Mouse (Mus musculus) NIH3T3 (cell line): ENCODE measurements at regions not wholly inside any gene's neighbourhood (a gene's known extent, or its start where the extent isn't known, plus 50 kb on each side); places are given as distances from the start of the nearest gene placed in this dataset.

Experiments used
- DNase-seq: peaks from one replicate; pipeline ENCODE4 v3.0.0-alpha.2; 2012; ENCODE audit warnings: low read depth

DNA sequence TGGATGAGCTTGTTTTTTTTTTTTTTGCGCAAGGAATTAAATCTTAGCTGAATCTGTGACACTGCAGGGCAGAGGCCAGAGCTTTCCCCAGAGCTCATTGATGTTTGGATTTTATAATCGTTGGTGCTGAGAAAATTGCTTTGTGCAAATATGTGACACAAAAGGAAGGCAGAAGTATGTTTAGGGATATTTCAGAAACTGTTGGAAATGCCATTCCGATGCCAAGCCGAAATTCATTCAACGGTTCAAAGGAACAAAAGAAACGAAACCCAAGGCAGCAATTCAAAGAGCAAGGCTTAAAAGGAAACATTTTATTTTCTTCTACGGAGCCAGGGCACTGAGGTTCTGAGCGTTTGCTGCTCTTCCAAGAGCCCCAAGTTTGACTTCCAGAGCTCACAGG is 302.2 kb downstream of the 1500009L16Rik start:
- DNase-seq = no peak

DNA sequence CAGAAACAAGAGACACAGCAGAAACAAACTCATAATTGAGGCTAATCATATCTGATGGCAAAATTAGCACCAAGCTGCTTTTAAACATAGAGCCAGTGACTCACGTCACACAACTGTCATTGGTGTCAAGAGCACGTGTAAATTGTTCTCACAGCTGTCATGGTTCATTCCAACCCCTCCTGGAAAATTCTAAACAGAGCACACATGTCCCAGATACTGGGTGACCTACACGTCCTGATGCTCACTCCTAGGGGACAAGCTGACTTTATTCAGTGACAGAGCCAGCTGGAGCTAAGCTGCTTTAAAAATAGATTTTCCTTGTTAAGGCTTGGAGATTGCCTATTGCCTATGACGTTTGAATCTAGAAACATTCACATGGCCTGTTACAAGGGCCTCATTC is 304.1 kb downstream of the 1500009L16Rik start:
- DNase-seq = no peak

DNA sequence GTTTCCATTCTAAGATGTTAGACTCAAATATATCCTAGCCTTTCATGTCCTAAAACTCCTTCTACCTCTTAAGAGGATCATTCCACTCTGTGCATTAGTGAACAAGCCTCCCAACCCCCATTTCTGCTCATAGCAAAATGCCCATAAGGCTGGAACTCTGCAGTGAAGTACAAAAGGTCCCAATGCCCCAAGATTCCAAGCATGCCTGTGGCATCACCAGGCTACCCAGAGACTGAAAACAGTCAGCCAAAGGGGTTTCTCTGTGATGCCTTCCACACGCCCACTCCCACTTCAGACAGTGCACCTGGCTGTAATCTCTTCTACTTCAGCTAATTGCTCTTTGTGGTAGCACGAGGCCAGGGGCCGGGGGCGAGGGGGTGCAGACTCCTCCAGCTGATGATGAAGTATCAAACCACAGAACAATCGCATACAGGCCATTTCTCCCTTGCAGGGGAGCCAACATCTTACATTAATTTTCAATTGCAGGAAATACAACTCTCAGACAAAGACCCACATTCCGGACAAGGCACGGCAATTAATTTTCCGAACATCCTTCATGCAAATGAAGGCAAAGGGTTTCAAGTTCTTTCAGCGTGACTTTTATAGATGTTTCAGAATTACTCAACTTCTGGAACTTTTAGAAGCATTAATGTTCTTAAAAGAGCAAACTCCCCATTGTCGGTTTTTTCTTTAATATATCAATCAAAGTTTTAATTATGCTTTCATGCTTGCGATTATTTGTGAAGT is 313.6 kb downstream of the 1500009L16Rik start:
- DNase-seq = peak; percentile 58

- DNase-seq = peak; percentile 73
These were observed 326.0 kb downstream of the 1500009L16Rik start for GRCm38 (mm10) chr10:84048706-84049105.

DNA sequence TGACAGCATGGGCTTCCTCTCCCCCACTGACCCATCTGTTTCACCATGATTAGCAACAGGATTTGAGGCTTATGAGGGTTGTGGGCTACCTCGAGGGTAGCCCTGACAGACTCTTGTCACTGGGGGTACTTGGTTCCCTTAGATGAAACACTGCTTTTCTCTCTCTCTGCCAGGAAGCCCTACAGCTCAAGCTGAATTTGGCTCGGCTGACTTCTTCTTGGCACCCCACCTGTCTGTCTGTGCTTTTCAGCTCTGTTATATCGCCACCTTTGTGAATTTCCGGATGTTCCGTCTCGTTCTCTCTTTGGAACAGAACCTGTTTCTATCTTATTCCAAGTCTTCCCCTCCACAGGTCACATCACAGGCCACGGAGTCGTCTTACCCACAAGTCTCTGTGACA is 330.0 kb downstream of the 1500009L16Rik start:
- DNase-seq = no peak

- no peak for DNase-seq
These were observed 332.1 kb downstream of the 1500009L16Rik start for GRCm38 (mm10) chr10:84054551-84055336.

GRCm38 (mm10) chr10:84055402-84056167 is 332.9 kb downstream of the 1500009L16Rik start:
- DNase-seq = no peak

DNA sequence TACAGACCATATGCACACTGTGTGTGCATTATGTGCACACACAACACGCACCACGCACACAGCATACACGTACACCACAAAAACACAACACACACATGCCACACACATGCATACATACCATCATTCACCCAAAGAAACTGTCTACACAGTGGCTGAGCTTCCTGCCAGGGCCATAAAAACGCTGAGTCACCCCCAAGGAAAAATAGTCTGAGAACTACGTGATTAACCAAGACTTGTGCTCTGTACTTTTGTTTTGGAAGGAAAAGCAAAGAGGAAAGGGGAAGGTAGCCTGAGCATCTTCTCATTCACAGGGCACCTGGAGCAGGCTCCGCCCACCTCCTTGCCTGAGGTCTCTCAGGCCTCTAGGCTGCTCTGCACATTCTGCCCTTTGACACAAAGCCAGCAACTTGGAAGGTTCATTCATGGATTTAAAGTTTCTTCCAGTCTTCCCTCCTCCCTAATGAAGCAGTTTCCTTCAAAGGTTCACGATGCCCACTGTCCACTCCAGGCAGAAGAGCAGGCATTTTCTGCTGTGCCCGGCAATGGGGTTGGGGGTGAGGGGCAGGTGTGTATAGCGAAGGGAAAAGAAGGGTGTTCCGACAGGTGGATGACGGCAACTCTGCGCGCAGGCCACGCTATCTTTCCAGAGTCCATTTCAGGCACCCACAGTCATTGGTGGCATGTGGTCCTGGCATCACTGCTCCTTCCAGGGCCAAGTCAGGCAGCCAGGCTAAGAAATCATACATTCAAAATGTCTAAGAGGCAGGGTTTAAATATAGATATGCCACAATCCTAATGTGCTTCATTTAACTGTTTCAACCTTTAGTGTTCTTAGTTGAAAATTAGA is 333.9 kb downstream of the 1500009L16Rik start:
- DNase-seq = peak; percentile 79

DNA sequence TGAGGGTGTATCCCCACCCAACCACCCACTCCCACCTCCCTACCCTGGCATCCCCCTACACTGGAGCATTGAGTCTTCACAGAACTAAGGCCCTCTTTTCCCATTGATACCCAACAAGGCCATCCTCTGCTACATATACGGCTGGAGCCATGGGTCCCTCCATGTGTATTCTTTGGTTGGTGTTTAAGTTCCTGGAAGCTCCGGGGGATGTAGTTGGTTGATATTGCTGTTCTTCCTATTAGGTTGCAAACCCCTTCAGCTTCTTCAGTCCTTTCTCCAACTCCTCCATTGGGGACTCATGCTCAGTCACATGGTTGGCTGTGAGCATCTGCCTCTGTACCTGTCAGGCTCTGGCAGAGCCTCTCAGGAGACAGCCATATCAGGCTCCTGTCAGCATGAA is 335.6 kb downstream of the 1500009L16Rik start:
- DNase-seq = no peak

- DNase-seq = no peak
These were observed 337.2 kb downstream of the 1500009L16Rik start for GRCm38 (mm10) chr10:84059646-84060491.

DNA sequence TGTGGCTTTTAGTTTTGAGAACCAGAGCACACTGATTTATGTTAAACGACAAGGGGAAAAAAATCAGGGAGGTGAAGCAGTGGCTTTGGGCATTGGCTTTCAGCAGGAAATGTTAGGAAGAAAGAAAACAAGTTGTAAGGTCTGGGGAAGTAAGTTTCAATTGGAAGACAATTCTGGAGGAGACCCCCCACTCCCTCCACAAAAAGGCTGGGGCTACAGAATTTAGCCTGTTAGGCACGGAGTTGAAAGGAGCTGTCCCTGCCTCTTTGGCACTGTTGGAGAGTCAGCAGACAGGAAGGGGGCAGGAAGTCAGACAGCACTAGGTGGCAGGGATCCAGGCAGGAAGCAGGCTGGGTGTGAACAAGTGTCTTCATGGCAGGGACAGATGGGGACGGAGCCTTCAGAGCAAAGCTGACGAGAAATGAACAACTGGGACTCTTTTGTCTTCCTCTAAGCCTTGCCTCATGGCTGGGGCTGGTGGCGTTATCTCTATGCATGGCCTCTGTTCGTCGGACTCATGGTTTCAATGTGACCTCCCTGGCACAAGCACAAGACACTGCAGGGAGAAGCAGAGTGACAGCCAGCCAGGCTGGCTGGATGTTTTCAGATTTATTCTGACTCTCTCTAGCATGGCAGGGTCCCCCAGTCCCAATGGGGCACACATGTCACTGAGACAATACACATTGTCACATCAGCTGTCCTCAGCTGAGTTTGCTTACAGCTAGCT is 338.0 kb downstream of the 1500009L16Rik start:
- DNase-seq = peak; percentile 37

DNA sequence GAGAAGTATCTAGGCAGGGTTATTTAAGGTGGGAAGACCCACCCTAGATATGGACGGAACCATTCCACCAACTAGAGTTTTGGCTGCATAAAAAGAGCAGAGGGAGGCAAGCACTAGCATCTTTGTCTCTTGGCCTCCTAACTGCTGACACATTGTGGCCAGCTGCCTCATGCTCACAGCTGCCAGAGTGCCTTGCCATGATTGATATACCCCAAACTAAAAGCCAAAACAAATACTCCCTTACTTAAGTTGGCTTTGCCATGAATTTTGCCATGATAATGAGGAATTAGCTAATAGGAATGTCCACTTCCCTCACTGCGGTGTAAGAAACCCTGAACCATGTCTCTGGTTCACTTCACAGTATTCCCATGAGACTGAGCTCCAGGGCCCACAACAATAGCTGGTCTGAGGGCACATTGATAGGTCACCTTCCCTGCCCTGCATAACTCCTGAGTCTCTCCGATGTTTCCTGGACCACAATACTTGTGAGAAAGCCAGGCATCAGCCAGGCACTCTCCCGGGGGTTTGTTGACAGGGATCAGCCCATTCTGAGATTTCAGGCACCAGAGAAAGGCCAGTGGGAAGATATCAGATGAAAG is 344.5 kb downstream of the 1500009L16Rik start:
- peak; percentile 85 for DNase-seq

GRCm38 (mm10) chr10:84069806-84070205 is 347.1 kb downstream of the 1500009L16Rik start:
- DNase-seq = peak; percentile 58

- no peak for DNase-seq
These were observed 350.3 kb downstream of the 1500009L16Rik start for GRCm38 (mm10) chr10:84072866-84073483.

- peak; percentile 81 for DNase-seq
These were observed 352.9 kb downstream of the 1500009L16Rik start for GRCm38 (mm10) chr10:84075581-84075980.

DNA sequence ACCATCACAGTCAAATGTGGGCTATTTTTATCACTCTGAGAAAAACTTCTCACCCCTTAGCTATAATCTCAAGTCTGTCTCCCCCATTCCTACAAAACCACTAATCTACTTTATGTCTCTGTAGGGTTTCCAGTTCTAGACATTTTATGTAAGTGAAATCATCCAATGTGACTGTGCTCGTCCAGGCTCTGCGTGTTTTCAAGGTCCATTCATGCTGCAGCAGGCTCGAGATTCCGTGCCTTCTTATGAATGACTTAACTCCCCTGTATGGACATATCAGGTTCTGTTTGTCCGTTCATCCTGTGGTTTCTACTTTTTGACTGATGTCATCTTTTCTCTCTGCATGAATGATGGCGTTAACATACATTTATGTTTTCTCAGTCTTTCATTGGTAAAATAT is 357.6 kb downstream of the 1500009L16Rik start:
- DNase-seq = peak; percentile 77

- peak; percentile 69 for DNase-seq
These were observed 358.7 kb downstream of the Nuak1 start for GRCm38 (mm10) chr10:84081673-84082072.

- DNase-seq = no peak
These were observed 352.9 kb downstream of the Nuak1 start for GRCm38 (mm10) chr10:84087528-84087927.

DNA sequence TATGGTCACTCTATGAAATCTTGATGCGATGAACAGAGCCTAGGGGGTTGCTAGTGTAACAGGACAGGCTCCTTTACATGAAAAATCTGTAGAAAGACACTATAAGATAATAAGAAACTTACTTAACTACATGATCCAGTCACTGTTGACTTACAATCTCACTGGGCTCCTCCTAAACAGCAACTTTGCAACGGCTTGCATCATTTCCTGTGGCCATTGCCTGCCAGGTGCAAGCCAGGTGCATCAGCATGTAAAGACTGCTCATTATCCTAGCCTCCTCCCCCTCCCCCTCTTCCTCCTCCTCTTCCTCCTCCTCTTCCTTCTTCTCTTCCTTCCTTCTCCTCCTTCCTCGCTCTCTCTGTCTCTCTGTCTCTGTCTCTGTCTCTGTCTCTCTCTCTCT is 352.5 kb downstream of the Nuak1 start:
- no peak for DNase-seq
